Mouse (Mus musculus): ENCODE data around the gene Ncoa1. TPM values are rescaled to one million over a fixed set of nuclear protein-coding genes. Genes with fewer than 3 reads are reported as not detected.
A peak's percentile ranks its signal among the peaks of the same experiment; 100 is the strongest.
"Not testable (repeated sequence)": the region's sequence is repeated elsewhere in the genome, so short reads cannot be mapped to it uniquely, and the experiment has no call there.

The Ncoa1 gene
- polyA plus RNA-seq, 1 experiment, result 35.2 TPM

DNA sequence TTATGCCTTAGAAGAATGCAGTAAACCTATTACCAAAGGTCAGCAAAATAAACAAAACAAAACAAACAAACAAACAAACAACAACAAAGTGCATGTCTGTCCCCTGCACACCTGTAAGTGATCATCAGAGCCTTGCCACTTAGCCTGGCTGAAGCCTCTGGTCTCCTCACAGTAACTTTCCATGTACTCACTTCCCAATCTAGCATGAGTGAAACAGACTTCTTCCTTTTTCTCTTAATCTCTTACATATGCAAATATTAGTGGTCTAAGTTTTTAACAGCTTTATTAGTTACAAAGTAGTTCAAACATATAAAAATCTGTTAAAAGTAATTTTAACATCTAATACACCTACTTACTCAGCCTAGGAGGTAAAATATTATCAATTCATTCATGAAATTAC is 24.7 kb downstream of the Ncoa1 start:
- TF ChIP-seq POLR2A (IDR thresholded peaks at IDR 0.05; ENCODE audit: borderline replicate concordance, low read depth, low read length), result no peak
- TF ChIP-seq CTCF (IDR thresholded peaks at IDR 0.05; ENCODE audit: low read depth, low read length), result no peak
- Histone ChIP-seq H3K4me3 (ENCODE audit: insufficient read depth, low read length) (no peak overlapping the region), H3K27ac (ENCODE audit: insufficient read depth, low read depth, low read length) (no peak overlapping the region), H3K4me1 (ENCODE audit: control insufficient read depth, insufficient read depth, low read length) (peaks cover 22% of the 10 kb centered on the region)

DNA sequence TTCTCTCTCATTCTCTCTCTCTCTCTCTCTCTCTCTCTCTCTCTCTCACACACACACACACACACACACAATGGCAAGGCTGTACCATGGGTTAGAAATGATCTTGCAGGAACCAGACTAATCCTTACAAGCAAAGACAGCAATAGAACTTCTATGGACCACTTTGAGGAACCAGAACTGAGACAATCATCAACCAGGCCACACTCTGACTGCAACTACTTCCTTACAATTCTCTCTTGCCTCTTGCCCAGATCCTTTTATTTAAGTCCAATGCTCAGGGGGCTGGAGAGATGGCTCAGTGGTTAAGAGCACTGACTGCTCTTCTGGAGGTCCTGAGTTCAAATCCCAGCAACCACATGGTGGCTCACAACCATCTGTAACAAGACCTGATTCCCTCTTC is 26.5 kb downstream of the Ncoa1 start:
- not testable (repeated sequence) for H3K27ac ChIP-seq (ENCODE audit: insufficient read depth, low read depth, low read length); H3K4me3 ChIP-seq (ENCODE audit: insufficient read depth, low read length)
- peaks cover 20% of the 10 kb centered on the region for H3K4me1 ChIP-seq (ENCODE audit: control insufficient read depth, insufficient read depth, low read length)

DNA sequence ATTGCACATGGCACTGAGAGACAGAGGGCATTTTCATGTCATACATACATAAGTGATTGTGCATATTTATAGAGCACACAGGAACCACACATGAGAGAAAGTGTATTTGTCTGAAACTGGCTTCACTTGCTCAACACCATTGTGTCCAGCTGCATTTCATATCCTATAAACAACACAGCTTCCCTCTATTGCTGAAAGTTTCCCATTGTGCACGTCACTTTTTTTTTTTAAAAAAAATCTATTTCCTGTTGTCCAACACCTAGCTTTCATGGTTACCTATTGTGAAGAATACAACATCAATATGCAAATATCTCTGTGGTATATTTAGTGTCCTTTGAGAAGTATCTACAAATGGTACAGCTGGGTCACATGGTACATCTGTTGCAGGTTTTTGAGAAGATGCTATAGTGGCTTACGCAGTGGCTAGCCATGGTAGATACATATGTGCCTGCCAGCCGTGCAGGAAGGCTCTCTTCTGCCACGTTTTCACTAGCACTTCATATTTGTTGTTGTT is 28.8 kb downstream of the Ncoa1 start:
- Histone ChIP-seq H3K4me1 (ENCODE audit: control insufficient read depth, insufficient read depth, low read length) (peaks cover 25% of the 10 kb centered on the region), H3K4me3 (ENCODE audit: insufficient read depth, low read length) (no peak overlapping the region), H3K27ac (ENCODE audit: insufficient read depth, low read depth, low read length) (no peak overlapping the region)
- TF ChIP-seq POLR2A (IDR thresholded peaks at IDR 0.05; ENCODE audit: borderline replicate concordance, low read depth, low read length) (no peak), CTCF (IDR thresholded peaks at IDR 0.05; ENCODE audit: low read depth, low read length) (no peak)

GRCm38 (mm10) chr12:4444946-4445345 is 32.0 kb downstream of the Ncoa1 start:
- Histone ChIP-seq H3K27ac (ENCODE audit: insufficient read depth, low read depth, low read length) (no peak overlapping the region), H3K4me3 (ENCODE audit: insufficient read depth, low read length) (no peak overlapping the region), H3K4me1 (ENCODE audit: control insufficient read depth, insufficient read depth, low read length) (peaks cover 22% of the 10 kb centered on the region)
- no peak for TF ChIP-seq CTCF (IDR thresholded peaks at IDR 0.05; ENCODE audit: low read depth, low read length)
- TF ChIP-seq POLR2A (IDR thresholded peaks at IDR 0.05; ENCODE audit: borderline replicate concordance, low read depth, low read length), result no peak

GRCm38 (mm10) chr12:4441451-4441850 is 35.5 kb downstream of the Ncoa1 start:
- Histone ChIP-seq H3K4me3 (ENCODE audit: insufficient read depth, low read length) (no peak overlapping the region), H3K4me1 (ENCODE audit: control insufficient read depth, insufficient read depth, low read length) (peaks cover 16% of the 10 kb centered on the region), H3K27ac (ENCODE audit: insufficient read depth, low read depth, low read length) (no peak overlapping the region)
- TF ChIP-seq POLR2A (IDR thresholded peaks at IDR 0.05; ENCODE audit: borderline replicate concordance, low read depth, low read length) (no peak), CTCF (IDR thresholded peaks at IDR 0.05; ENCODE audit: low read depth, low read length) (no peak)

GRCm38 (mm10) chr12:4436198-4436597 is 40.8 kb downstream of the Ncoa1 start:
- H3K4me3 ChIP-seq (ENCODE audit: insufficient read depth, low read length), result no peak overlapping the region
- H3K4me1 ChIP-seq (ENCODE audit: control insufficient read depth, insufficient read depth, low read length), result peaks cover 11% of the 10 kb centered on the region

DNA sequence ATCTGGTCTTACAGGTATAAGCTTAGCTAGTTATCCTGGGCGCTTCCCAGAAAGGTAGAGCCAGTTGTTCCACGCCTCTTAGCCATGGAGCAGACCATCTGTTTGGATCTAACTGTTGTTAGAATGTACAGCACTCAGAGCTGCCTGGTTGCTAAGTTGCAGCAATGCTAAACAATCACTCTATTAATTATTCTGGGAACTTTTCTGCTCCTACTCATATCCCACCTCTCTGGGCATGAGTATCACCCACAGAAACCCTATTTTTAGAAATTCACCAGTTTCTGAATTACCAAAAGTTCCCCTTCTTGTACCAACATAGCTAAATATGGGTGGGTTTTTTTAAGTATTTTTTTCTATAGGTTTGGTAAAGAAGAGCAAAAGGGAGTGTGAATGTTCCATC is 43.4 kb downstream of the Ncoa1 start:
- H3K27ac ChIP-seq (ENCODE audit: insufficient read depth, low read depth, low read length), result no peak overlapping the region
- no peak overlapping the region for H3K4me3 ChIP-seq (ENCODE audit: insufficient read depth, low read length)
- TF ChIP-seq CTCF (IDR thresholded peaks at IDR 0.05; ENCODE audit: low read depth, low read length), result no peak
- TF ChIP-seq POLR2A (IDR thresholded peaks at IDR 0.05; ENCODE audit: borderline replicate concordance, low read depth, low read length), result no peak
- H3K4me1 ChIP-seq (ENCODE audit: control insufficient read depth, insufficient read depth, low read length), result peaks cover 14% of the 10 kb centered on the region

More at GRCm38 (mm10) chr12:4436198-4436597, 40.8 kb downstream of the Ncoa1 start:
- TF ChIP-seq CTCF (IDR thresholded peaks at IDR 0.05; ENCODE audit: low read depth, low read length) (no peak), POLR2A (IDR thresholded peaks at IDR 0.05; ENCODE audit: borderline replicate concordance, low read depth, low read length) (no peak)
- no peak overlapping the region for H3K27ac ChIP-seq (ENCODE audit: insufficient read depth, low read depth, low read length)

- TF ChIP-seq POLR2A (IDR thresholded peaks at IDR 0.05; ENCODE audit: borderline replicate concordance, low read depth, low read length) (no peak), CTCF (IDR thresholded peaks at IDR 0.05; ENCODE audit: low read depth, low read length) (no peak)
- Histone ChIP-seq H3K27ac (ENCODE audit: insufficient read depth, low read depth, low read length) (no peak overlapping the region), H3K4me3 (ENCODE audit: insufficient read depth, low read length) (no peak overlapping the region), H3K4me1 (ENCODE audit: control insufficient read depth, insufficient read depth, low read length) (peaks cover 14% of the 10 kb centered on the region)
Observed at GRCm38 (mm10) chr12:4431978-4432377, 45.0 kb downstream of the Ncoa1 start.

DNA sequence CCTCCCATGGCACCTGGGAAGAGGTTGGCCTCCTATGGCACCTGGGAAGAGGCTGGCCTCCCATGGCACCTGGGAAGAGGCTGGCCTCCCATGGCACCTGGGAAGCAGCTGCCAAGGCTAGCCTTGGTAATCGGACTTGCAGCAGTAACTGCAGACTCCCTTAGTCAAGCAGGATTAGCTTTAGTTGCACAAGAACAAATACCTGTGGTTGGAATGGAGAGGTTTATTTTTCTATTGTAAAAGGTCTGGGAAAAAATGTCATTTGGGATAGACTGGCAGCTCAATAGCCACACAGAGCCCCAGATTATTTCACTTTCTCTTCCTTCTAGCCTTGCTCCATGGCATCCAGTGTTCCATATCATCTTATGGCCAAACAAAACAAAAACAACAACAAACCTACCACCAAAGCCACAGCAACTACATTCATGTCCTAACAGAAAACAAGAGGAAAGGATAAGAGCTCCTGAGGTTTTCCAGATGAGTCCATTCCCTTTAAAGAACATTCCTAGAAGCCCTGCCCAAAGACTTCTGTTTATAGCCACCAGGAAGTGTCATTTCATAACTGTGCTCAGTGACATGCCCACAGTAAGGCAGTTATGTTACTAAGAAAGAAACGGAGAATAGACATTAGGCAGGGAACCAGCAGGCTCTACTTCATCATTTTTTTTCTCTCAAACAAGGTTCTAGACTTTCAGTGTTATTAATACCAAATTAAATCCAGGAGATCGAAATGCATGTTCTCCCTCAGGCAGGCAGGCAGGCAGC is 46.7 kb downstream of the Ncoa1 start:
- peak overlapping the region; percentile 52 for H3K27ac ChIP-seq (ENCODE audit: insufficient read depth, low read depth, low read length)

GRCm38 (mm10) chr12:4418824-4419223 is 58.2 kb downstream of the Ncoa1 start:
- Histone ChIP-seq H3K4me1 (ENCODE audit: control insufficient read depth, insufficient read depth, low read length) (no peaks in the 10 kb centered on the region), H3K27ac (ENCODE audit: insufficient read depth, low read depth, low read length) (no peak overlapping the region), H3K4me3 (ENCODE audit: insufficient read depth, low read length) (no peak overlapping the region)
- TF ChIP-seq CTCF (IDR thresholded peaks at IDR 0.05; ENCODE audit: low read depth, low read length) (no peak), POLR2A (IDR thresholded peaks at IDR 0.05; ENCODE audit: borderline replicate concordance, low read depth, low read length) (no peak)

More for the DNA sequence above, 46.7 kb downstream of the Ncoa1 start:
- Histone ChIP-seq H3K4me1 (ENCODE audit: control insufficient read depth, insufficient read depth, low read length) (peaks cover 10% of the 10 kb centered on the region), H3K4me3 (ENCODE audit: insufficient read depth, low read length) (peak overlapping the region; percentile 46)
- TF ChIP-seq POLR2A (IDR thresholded peaks at IDR 0.05; ENCODE audit: borderline replicate concordance, low read depth, low read length) (no peak), CTCF (IDR thresholded peaks at IDR 0.05; ENCODE audit: low read depth, low read length) (no peak)
